Mouse (Mus musculus): ENCODE data around the gene Rsph3a. TPM values are rescaled to one million over a fixed set of nuclear protein-coding genes. Genes with fewer than 3 reads are reported as not detected.
"Not testable (repeated sequence)": the region's sequence is repeated elsewhere in the genome, so short reads cannot be mapped to it uniquely, and the experiment has no call there.

Rsph3a gene
- polyA plus RNA-seq, 1 experiment from 2014 or later, result 72.3 TPM

DNA sequence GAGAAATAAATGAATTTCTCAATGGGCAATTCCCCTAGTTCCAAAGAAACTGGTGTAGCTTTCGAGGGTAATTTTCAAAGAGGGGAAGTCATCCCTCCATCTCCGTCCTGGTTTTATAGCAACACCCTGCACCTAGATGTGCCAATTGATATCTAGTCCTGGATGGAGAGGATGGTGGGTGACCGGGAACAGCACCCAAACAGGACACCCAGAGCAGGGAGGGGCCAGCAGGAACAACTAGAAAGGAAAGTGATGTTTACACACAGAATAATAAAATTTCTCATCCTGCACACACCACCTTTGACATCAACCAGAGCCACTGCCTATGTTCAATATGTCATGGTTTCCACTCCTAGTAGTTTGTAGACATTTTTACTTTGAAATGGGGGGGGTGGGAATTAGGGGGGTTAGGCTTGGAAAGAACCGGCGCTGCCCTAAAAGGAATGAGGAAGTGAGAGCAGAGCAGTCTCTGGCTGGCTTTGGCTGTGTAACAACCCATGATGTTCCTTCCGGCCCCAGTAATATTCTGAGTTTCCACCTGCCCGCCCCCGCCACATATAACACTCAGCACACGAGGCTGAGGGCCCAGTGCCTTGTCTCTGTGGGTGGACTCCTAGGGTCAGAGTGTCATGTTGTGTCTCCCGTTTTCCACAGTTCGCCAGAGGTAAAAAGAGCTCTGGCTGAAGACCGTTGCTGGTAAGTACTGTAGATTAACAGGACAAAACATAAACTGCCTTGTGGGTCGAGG lies 19.8 kb upstream of the Rsph3a start, which contains the start of gene Tagap:
Gene Tagap, plus strand, starts transcription at position 588 of the 748 bp plus-strand sequence.
- H3K9me3 ChIP-seq (ENCODE audit: control insufficient read depth, low read length), result no peaks in the 10 kb centered on the region
- no peaks in the 10 kb centered on the region for H3K4me1 ChIP-seq (ENCODE audit: control insufficient read depth, insufficient read depth, low read depth, low read length)
- no peak within 1 kb of the TSS for H3K4me2 ChIP-seq (ENCODE audit: low read length)
- H3K27me3 ChIP-seq (replicated peaks; ENCODE audit: control insufficient read depth, insufficient read depth, low read length), result no peaks in the 10 kb centered on the region
- ATAC-seq, result no peak
- no peak within 1 kb of the TSS for H3K9ac ChIP-seq (ENCODE audit: low read depth, low read length)
- no peaks in the 10 kb centered on the region for H3K36me3 ChIP-seq (ENCODE audit: control insufficient read depth, insufficient read depth, low read length)
- no peak within 1 kb of the TSS for H3K4me3 ChIP-seq (ENCODE audit: low read length)
- no peak within 1 kb of the TSS for H3K27ac ChIP-seq (ENCODE audit: low read depth, low read length)
- 73% methylated on average over 13 of the region's 13 CpGs for WGBS

DNA sequence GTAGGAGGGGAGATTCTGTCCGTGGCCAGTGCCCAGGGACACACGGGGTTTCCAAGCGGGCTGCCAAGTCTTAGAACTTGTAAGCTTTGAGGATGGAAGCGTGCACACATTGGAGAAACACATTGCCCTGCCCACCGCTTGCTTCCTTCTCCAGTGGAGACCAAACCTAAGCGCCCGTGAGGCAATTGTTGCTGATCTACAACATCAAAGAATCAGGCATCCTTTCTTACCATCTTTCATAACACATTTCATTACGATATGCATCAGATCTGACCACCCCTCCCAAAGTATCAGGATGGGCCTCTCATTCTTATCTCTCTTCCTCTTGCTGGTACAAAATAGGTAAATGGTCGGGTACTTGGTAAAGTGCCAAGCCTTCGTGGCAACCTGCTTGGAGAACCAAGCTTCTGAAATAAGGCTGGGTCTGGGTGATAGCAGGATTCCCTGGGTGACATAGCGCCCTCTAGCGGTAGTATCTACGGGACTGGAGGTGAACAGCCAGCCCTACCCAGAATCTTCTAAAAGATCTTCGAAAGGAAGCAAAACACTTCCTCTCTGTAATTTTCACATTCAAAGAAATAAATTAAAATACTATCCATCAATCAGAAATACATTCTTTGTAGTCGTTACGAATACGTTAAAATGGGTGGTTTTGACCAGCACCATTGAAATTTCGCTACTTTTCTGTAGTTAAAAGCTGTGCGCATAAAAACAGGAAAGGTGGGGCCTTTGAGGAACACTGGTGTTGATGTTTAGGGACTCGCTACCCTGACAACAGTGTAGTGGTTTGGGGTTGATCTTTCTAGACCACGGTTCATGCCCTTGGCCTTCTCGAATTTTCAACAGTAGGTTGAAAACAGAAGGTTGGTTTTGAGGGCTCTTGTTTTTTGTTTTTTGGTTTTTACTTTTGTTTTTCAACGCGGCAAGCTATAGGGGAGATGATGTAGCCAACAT lies 17.6 kb upstream of the Rsph3a start:
- H3K4me1 ChIP-seq (ENCODE audit: control insufficient read depth, insufficient read depth, low read depth, low read length), result no peaks in the 10 kb centered on the region
- no peaks in the 10 kb centered on the region for H3K36me3 ChIP-seq (ENCODE audit: control insufficient read depth, insufficient read depth, low read length)
- H3K9ac ChIP-seq (ENCODE audit: low read depth, low read length), result no peak overlapping the region
- WGBS, result 69% methylated on average over 24 of the region's 24 CpGs
- no peak overlapping the region for H3K4me3 ChIP-seq (ENCODE audit: low read length)
- no peak overlapping the region for H3K27ac ChIP-seq (ENCODE audit: low read depth, low read length)
- no peaks in the 10 kb centered on the region for H3K9me3 ChIP-seq (ENCODE audit: control insufficient read depth, low read length)
- no peak overlapping the region for H3K4me2 ChIP-seq (ENCODE audit: low read length)
- ATAC-seq, result no peak
- no peaks in the 10 kb centered on the region for H3K27me3 ChIP-seq (replicated peaks; ENCODE audit: control insufficient read depth, insufficient read depth, low read length)

DNA sequence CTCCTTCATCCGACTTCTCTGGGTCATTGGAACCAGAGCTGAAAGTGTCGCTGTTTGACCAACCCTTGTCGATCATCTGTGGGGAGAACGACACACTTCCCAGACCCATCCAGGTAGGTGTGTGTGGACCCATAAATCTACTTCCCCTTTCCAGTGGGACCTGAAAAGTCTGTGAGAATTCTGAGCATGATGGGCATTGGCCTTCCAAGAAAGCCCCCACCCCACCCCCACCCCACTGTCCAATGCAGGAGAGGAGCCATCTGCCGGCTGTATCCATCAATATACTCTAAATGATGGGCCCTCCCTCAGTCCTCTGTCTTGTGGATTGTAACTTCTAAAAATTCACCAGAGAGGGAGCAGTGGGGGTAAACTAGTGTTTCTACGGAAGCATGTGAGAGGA lies 16.8 kb upstream of the Rsph3a start:
- Histone ChIP-seq H3K27me3 (replicated peaks; ENCODE audit: control insufficient read depth, insufficient read depth, low read length) (no peaks in the 10 kb centered on the region), H3K4me2 (ENCODE audit: low read length) (no peak overlapping the region), H3K4me3 (ENCODE audit: low read length) (no peak overlapping the region), H3K9me3 (ENCODE audit: control insufficient read depth, low read length) (no peaks in the 10 kb centered on the region), H3K4me1 (ENCODE audit: control insufficient read depth, insufficient read depth, low read depth, low read length) (no peaks in the 10 kb centered on the region), H3K9ac (ENCODE audit: low read depth, low read length) (no peak overlapping the region), H3K27ac (ENCODE audit: low read depth, low read length) (no peak overlapping the region), H3K36me3 (ENCODE audit: control insufficient read depth, insufficient read depth, low read length) (no peaks in the 10 kb centered on the region)
- ATAC-seq, result no peak
- WGBS, result 81% methylated on average over 6 of the region's 6 CpGs

DNA sequence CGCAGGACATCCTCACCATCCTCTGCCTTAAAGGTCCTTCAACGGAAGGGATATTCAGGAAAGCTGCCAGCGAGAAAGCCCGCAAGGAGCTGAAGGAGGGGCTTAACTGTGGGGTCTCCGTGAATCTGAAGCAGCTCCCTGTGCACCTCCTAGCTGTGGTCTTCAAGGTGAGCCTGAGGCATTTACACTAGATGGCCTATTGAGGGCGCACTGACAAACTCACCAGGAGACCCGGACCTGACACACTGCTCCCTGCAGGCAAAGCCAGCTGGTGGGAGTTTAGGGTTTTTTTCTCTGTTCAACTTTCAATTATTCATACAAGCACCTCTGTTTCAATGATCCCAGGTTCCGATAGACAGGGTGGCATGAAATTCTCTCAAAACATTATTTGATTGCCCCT lies 16.1 kb upstream of the Rsph3a start:
- Histone ChIP-seq H3K36me3 (ENCODE audit: control insufficient read depth, insufficient read depth, low read length) (no peaks in the 10 kb centered on the region), H3K27me3 (replicated peaks; ENCODE audit: control insufficient read depth, insufficient read depth, low read length) (no peaks in the 10 kb centered on the region), H3K9ac (ENCODE audit: low read depth, low read length) (no peak overlapping the region), H3K4me3 (ENCODE audit: low read length) (no peak overlapping the region), H3K4me1 (ENCODE audit: control insufficient read depth, insufficient read depth, low read depth, low read length) (no peaks in the 10 kb centered on the region), H3K27ac (ENCODE audit: low read depth, low read length) (no peak overlapping the region), H3K9me3 (ENCODE audit: control insufficient read depth, low read length) (no peaks in the 10 kb centered on the region), H3K4me2 (ENCODE audit: low read length) (no peak overlapping the region)
- 32% methylated on average over 8 of the region's 8 CpGs for WGBS
- no peak for ATAC-seq

DNA sequence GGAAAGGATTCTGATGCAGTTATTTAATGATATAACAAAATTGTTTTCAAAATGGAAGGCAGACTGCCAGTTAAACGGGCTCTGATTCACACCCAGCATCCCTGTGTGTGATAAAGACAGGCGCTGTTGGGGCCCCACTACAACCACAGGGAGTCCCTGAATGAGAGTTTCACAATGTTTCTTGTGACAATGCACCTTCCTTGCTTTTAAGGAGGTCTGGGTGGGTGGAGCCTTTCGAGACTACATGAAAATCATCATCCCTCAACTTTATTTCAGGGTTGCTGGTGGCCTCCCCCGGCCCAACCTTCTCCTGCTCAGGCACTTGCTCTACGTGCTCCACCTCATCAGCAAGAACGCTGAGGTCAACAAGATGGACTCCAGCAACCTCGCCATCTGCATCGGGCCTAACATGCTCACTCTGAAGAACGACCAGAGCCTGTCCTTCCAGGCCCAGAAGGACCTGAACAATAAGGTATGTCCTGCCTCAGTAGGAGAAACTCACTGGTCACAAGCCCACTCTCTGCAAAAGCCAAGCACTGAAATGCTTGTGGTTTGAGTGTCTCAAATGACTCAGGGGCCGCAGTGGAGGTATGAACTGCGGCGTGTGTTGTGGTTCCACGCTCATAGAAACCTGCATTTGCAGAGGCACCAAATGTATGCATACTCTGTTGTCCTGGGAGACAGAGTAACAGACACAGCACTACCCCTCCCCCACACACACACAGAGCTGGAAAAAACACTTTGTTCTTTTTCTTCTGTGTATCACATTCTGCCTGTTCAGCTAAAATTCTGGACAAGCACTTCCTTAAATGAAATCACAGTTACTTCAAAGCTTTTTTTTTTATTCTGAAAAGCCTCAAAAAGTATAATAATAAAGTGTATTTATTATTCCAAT lies 14.1 kb upstream of the Rsph3a start:
- H3K4me3 ChIP-seq (ENCODE audit: low read length), result no peak overlapping the region
- no peaks in the 10 kb centered on the region for H3K9me3 ChIP-seq (ENCODE audit: control insufficient read depth, low read length)
- H3K4me1 ChIP-seq (ENCODE audit: control insufficient read depth, insufficient read depth, low read depth, low read length), result no peaks in the 10 kb centered on the region
- H3K27me3 ChIP-seq (replicated peaks; ENCODE audit: control insufficient read depth, insufficient read depth, low read length), result no peaks in the 10 kb centered on the region
- no peak overlapping the region for H3K9ac ChIP-seq (ENCODE audit: low read depth, low read length)
- no peak overlapping the region for H3K27ac ChIP-seq (ENCODE audit: low read depth, low read length)
- no peaks in the 10 kb centered on the region for H3K36me3 ChIP-seq (ENCODE audit: control insufficient read depth, insufficient read depth, low read length)
- ATAC-seq, result no peak
- 62% methylated on average over 13 of the region's 13 CpGs for WGBS
- no peak overlapping the region for H3K4me2 ChIP-seq (ENCODE audit: low read length)

DNA sequence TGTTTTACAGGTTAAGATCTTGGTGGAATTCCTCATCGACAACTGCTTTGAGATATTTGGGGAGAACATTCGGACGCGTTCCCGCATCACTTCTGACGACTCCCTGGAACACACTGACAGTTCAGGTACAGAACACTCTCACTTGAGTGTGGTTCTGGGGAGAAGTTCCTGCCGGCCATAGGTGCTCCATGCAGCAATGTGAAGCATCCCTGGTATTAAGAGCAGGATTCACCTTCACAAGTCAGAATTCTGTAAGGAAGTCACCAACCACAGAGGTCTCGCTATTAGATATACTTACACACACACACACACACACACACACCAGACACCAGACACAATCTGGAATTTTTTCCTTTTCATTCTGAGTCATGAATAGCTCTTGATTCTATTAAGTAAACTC lies 13.3 kb upstream of the Rsph3a start:
- H3K27ac ChIP-seq (ENCODE audit: low read depth, low read length), result not testable (repeated sequence)

DNA sequence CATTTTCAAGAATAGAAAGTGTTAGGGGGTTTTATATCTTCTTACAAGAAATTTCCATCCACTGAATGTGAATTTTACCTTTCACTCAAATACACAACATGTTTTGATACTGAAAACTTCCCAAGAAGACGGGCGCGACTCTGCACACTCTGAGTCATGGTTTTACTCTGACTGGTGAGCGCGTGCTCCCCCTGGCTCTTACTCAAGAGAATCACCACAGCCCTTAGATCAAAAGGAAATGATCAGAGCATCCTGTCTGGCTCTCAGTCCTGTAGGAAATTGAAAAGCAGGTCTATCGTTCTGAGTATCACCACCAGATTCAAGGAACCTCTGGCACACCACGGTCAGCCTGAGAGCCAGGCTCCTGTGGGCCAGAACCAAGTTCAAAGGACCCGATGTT lies 5.8 kb upstream of the Rsph3a start:
- Histone ChIP-seq H3K36me3 (ENCODE audit: control insufficient read depth, insufficient read depth, low read length) (no peaks in the 10 kb centered on the region), H3K4me3 (ENCODE audit: low read length) (no peak overlapping the region), H3K4me1 (ENCODE audit: control insufficient read depth, insufficient read depth, low read depth, low read length) (no peaks in the 10 kb centered on the region; the same call in 1 of the 2 replicates), H3K9me3 (ENCODE audit: control insufficient read depth, low read length) (no peaks in the 10 kb centered on the region), H3K27me3 (replicated peaks; ENCODE audit: control insufficient read depth, insufficient read depth, low read length) (no peaks in the 10 kb centered on the region), H3K27ac (ENCODE audit: low read depth, low read length) (no peak overlapping the region), H3K4me2 (ENCODE audit: low read length) (no peak overlapping the region), H3K9ac (ENCODE audit: low read depth, low read length) (no peak overlapping the region)
- no peak for ATAC-seq
- 70% methylated on average over 8 of the region's 8 CpGs for WGBS

More for the DNA sequence above, 13.3 kb upstream of the Rsph3a start:
- ATAC-seq; H3K9me3 ChIP-seq (ENCODE audit: control insufficient read depth, low read length); H3K4me3 ChIP-seq (ENCODE audit: low read length); H3K4me2 ChIP-seq (ENCODE audit: low read length); H3K27me3 ChIP-seq (replicated peaks; ENCODE audit: control insufficient read depth, insufficient read depth, low read length); H3K9ac ChIP-seq (ENCODE audit: low read depth, low read length); H3K4me1 ChIP-seq (ENCODE audit: control insufficient read depth, insufficient read depth, low read depth, low read length); H3K36me3 ChIP-seq (ENCODE audit: control insufficient read depth, insufficient read depth, low read length): not testable (repeated sequence)
- 64% methylated on average over 3 of the region's 8 CpGs for WGBS

DNA sequence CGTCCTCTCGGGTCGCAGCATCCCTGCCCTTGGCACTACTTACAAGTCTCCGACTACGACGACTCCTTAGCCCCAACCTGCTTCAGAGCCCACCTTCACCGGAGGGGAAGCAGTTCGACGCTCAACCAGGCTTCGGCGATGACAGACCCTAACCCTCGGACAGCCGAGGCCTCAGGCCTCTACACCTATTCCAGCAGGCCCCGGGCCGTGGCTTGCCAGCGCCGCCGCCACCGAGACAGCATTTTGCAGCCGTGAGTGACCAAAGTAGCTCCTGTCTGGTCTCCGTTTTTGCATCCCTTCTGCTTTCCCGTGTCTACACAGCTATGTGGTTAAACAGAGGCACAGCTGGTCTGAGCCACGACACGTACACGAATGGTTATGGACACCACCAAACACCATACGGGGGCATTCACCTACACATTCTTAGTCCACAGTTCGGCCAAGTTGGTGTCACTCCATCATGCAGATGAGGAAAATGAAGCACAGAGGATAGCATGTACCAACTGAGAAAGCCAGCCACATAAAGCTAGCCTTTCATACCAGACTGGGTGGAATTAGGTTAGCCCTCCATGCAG lies 726 bp downstream of the Rsph3a start:
- ATAC-seq, result peak; percentile 84
- H3K4me3 ChIP-seq (ENCODE audit: low read length), result peak overlapping the region; percentile 56
- not testable (repeated sequence) for H3K36me3 ChIP-seq (ENCODE audit: control insufficient read depth, insufficient read depth, low read length); H3K9me3 ChIP-seq (ENCODE audit: control insufficient read depth, low read length); H3K27me3 ChIP-seq (replicated peaks; ENCODE audit: control insufficient read depth, insufficient read depth, low read length); H3K4me1 ChIP-seq (ENCODE audit: control insufficient read depth, insufficient read depth, low read depth, low read length)
- 0% methylated on average over 18 of the region's 27 CpGs for WGBS
- peak overlapping the region; percentile 88 for H3K27ac ChIP-seq (ENCODE audit: low read depth, low read length)
- H3K4me2 ChIP-seq (ENCODE audit: low read length), result peak overlapping the region; percentile 50
- H3K9ac ChIP-seq (ENCODE audit: low read depth, low read length), result peak overlapping the region; percentile 79
